Mouse (Mus musculus) kidney, adult 2 months (tissue): ENCODE measurements around the gene Nfia. TPM values are rescaled to one million over a fixed set of nuclear protein-coding genes. Genes with fewer than 3 reads are reported as not detected.

ENCODE experiments used
- DNase-seq: peaks from one replicate; pipeline ENCODE4 v3.0.0; 2021
- H3K27ac ChIP-seq: fragments of 200-500 bp; 2 replicates; pipeline ENCODE4 v1.5.1; 2012; ENCODE audit warnings: low read depth, low read length, control low read depth, inconsistent platforms; ENCODE audit not compliant: insufficient read depth
- H3K27me3 ChIP-seq: fragments of 200-500 bp; replicated peaks from 2 replicates; pipeline ENCODE4 v1.6.1; 2012; ENCODE audit warnings: mild to moderate bottlenecking, moderate library complexity, low read length, inconsistent platforms; ENCODE audit not compliant: control insufficient read depth, insufficient read depth
- H3K36me3 ChIP-seq: fragments of 200-500 bp; 2 replicates; pipeline ENCODE4 v1.6.1; 2012; ENCODE audit warnings: mild to moderate bottlenecking, moderate library complexity, low read length, inconsistent platforms; ENCODE audit not compliant: control insufficient read depth, insufficient read depth
- H3K4me1 ChIP-seq: fragments of 200-500 bp; 2 replicates; pipeline ENCODE4 v1.6.1; 2011; ENCODE audit warnings: low read length; ENCODE audit not compliant: control insufficient read depth, insufficient read depth
- H3K4me3 ChIP-seq: fragments of 200-500 bp; 2 replicates; pipeline ENCODE4 v1.5.1; 2011; ENCODE audit warnings: mild to moderate bottlenecking, low read depth, low read length, control low read depth; ENCODE audit not compliant: insufficient read depth
- CTCF ChIP-seq: fragments of 200-500 bp; conservative IDR thresholded peaks from 2 replicates; pipeline ENCODE4 v1.5.1; 2011; ENCODE audit warnings: low read depth, mild to moderate bottlenecking, control low read depth, low read length, moderate library complexity, mixed read lengths; ENCODE audit not compliant: insufficient read depth, insufficient read length
- POLR2A ChIP-seq: fragments of 200-500 bp; IDR thresholded peaks from one replicate; pipeline ENCODE4 v1.6.1; 2011; ENCODE audit warnings: low read depth, low read length, control low read depth
- WGBS: fragments of 180-500 bp; shearing (Covaris S2); methylation state at CpG from one replicate; pipeline ENCODE4 v1.1.7; 2018; 5-methylcytosine and 5-hydroxymethylcytosine counted together
- polyA plus RNA-seq: library from polyadenylated mRNA; depleted of rRNA; stranded (reverse); fragments of >200 nt; gene quantifications from 2 replicates; pipeline ENCODE4 v1.2.3, GENCODE M21; 2012

Gene Nfia
- polyA plus RNA-seq, 1 experiment: 46.5 TPM

- TF ChIP-seq POLR2A: no peak
- no peak for TF ChIP-seq CTCF
- H3K36me3 ChIP-seq: no peaks in the 10 kb centered on the region
- H3K4me3 ChIP-seq: no peak overlapping the region
- no peak for DNase-seq
- WGBS: 87% methylated on average over 4 of the region's 4 CpGs
- H3K27me3 ChIP-seq: no peaks in the 10 kb centered on the region
- peaks cover 7% of the 10 kb centered on the region for H3K4me1 ChIP-seq
- H3K27ac ChIP-seq: no peak overlapping the region
Measured at GRCm38 (mm10) chr4:98082512-98082911, 310.0 kb downstream of the Nfia start.

GRCm38 (mm10) chr4:98085060-98085459 lies 312.5 kb downstream of the Nfia start:
- H3K27ac ChIP-seq: no peak overlapping the region
- TF ChIP-seq POLR2A (no peak), CTCF (no peak)
- DNase-seq: no peak
- H3K4me1 ChIP-seq: peaks cover 12% of the 10 kb centered on the region
- no peaks in the 10 kb centered on the region for H3K36me3 ChIP-seq
- H3K4me3 ChIP-seq: no peak overlapping the region
- 95% methylated on average over 6 of the region's 6 CpGs for WGBS
- H3K27me3 ChIP-seq: no peaks in the 10 kb centered on the region

- H3K27me3 ChIP-seq: no peaks in the 10 kb centered on the region
- H3K27ac ChIP-seq: 0 out of 2 replicates have a peak overlapping the region, but pooled peaks have one; percentile 5
- no peaks in the 10 kb centered on the region for H3K36me3 ChIP-seq
- DNase-seq: peak; percentile 51
- H3K4me3 ChIP-seq: no peak overlapping the region
- TF ChIP-seq CTCF (no peak), POLR2A (no peak)
- peaks cover 14% of the 10 kb centered on the region for H3K4me1 ChIP-seq
- 28% methylated on average over 4 of the region's 4 CpGs for WGBS
Measured at GRCm38 (mm10) chr4:98086976-98087375, 314.4 kb downstream of the Nfia start.

- H3K36me3 ChIP-seq: no peaks in the 10 kb centered on the region
- WGBS: 64% methylated on average over 6 of the region's 6 CpGs
- no peaks in the 10 kb centered on the region for H3K27me3 ChIP-seq
- H3K4me1 ChIP-seq: peaks cover 17% of the 10 kb centered on the region
- TF ChIP-seq CTCF (no peak), POLR2A (no peak)
- no peak for DNase-seq
- 0 out of 2 replicates have a peak overlapping the region, but pooled peaks have one; percentile 35 for H3K27ac ChIP-seq
- no peak overlapping the region for H3K4me3 ChIP-seq
Measured at GRCm38 (mm10) chr4:98089985-98090384, 317.5 kb downstream of the Nfia start.

GRCm38 (mm10) chr4:98090586-98090985 lies 318.1 kb downstream of the Nfia start:
- TF ChIP-seq CTCF (no peak), POLR2A (no peak)

GRCm38 (mm10) chr4:98091368-98091827 lies 318.9 kb downstream of the Nfia start:
- Histone ChIP-seq H3K36me3 (no peaks in the 10 kb centered on the region), H3K27me3 (no peaks in the 10 kb centered on the region), H3K4me1 (peaks cover 17% of the 10 kb centered on the region), H3K27ac (peak overlapping the region; percentile 10), H3K4me3 (no peak overlapping the region)
- TF ChIP-seq CTCF (no peak), POLR2A (no peak)
- peak; percentile 80 for DNase-seq
- 27% methylated on average over 4 of the region's 4 CpGs for WGBS

More at GRCm38 (mm10) chr4:98090586-98090985, 318.1 kb downstream of the Nfia start:
- H3K36me3 ChIP-seq: no peaks in the 10 kb centered on the region
- H3K4me3 ChIP-seq: no peak overlapping the region
- no peaks in the 10 kb centered on the region for H3K27me3 ChIP-seq
- WGBS: 78% methylated on average over 3 of the region's 3 CpGs
- DNase-seq: no peak
- peaks cover 17% of the 10 kb centered on the region for H3K4me1 ChIP-seq
- H3K27ac ChIP-seq: peak overlapping the region; percentile 11; the same call in 1 of the 2 replicates

GRCm38 (mm10) chr4:98091901-98092472 lies 319.5 kb downstream of the Nfia start:
- Histone ChIP-seq H3K4me1 (peaks cover 13% of the 10 kb centered on the region), H3K36me3 (no peaks in the 10 kb centered on the region), H3K4me3 (no peak overlapping the region), H3K27me3 (no peaks in the 10 kb centered on the region), H3K27ac (peak overlapping the region; percentile 10)
- no peak for DNase-seq
- 79% methylated on average over 5 of the region's 5 CpGs for WGBS
- TF ChIP-seq POLR2A: no peak
- no peak for TF ChIP-seq CTCF
